Mouse (Mus musculus): ENCODE measurements around the gene Gfy. TPM values are rescaled to one million over a fixed set of nuclear protein-coding genes. Genes with fewer than 3 reads are reported as not detected.

Gfy gene
- polyA plus RNA-seq, 1 experiment = not detected

DNA sequence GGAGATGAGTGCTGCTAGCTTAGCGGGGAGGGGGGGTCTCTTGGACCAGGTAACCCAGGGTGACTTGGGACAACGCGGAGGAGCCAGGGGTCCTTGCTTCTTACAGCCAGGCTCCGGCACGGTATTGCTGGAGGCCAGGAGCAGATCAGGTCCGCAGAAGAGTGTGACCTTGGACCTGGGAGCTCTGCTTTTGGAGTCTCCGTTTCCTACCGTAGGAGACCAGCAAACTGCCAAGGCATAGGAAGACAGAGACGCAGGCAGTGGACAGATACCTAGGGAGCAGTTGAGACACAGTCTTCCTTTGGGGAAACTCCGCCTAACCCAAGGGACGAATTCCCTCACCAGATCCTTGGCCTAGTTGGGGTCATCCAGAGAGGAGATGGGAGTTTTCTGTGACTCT lies 13.7 kb downstream of the Gfy start:
- 68% methylated on average over 11 of the region's 11 CpGs for WGBS
- H3K27ac ChIP-seq (ENCODE audit: insufficient read depth, low read depth, low read length) = no peak overlapping the region
- TF ChIP-seq CTCF (IDR thresholded peaks at IDR 0.05; ENCODE audit: insufficient read depth, low read depth, low read length) (no peak), POLR2A (IDR thresholded peaks at IDR 0.05; ENCODE audit: insufficient read depth, low read depth, low read length) (no peak)
- H3K4me1 ChIP-seq (ENCODE audit: control insufficient read depth, insufficient read depth, low read length) = peaks cover 12% of the 10 kb centered on the region
- peak overlapping the region; percentile 15; the same call in 1 of the 2 replicates for H3K4me3 ChIP-seq (ENCODE audit: insufficient read depth, low read depth, low read length)

DNA sequence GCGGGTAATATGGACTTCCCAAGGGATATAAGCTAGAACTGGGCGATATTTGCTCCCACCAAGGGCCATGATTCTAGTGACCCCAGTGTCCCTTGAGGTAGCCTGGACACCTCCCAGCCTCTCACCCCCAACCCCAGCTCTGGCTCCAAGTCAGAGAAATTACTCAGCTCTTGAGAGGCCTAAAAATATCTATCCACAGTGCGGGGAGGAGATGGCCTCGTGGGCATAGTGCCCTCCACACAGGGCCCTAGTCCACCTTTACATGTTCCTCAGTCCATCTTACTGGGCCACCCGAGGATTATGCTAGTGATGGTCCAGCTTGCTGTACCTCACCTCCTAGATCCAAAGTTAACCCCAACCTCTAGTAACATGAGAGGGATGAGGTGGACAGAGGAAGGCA lies 14.5 kb downstream of the Gfy start:
- WGBS = 68% methylated on average over 5 of the region's 5 CpGs
- no peak for TF ChIP-seq POLR2A (IDR thresholded peaks at IDR 0.05; ENCODE audit: insufficient read depth, low read depth, low read length)
- TF ChIP-seq CTCF (IDR thresholded peaks at IDR 0.05; ENCODE audit: insufficient read depth, low read depth, low read length) = no peak
- Histone ChIP-seq H3K4me1 (ENCODE audit: control insufficient read depth, insufficient read depth, low read length) (peaks cover 12% of the 10 kb centered on the region), H3K27ac (ENCODE audit: insufficient read depth, low read depth, low read length) (no peak overlapping the region), H3K4me3 (ENCODE audit: insufficient read depth, low read depth, low read length) (no peak overlapping the region)

DNA sequence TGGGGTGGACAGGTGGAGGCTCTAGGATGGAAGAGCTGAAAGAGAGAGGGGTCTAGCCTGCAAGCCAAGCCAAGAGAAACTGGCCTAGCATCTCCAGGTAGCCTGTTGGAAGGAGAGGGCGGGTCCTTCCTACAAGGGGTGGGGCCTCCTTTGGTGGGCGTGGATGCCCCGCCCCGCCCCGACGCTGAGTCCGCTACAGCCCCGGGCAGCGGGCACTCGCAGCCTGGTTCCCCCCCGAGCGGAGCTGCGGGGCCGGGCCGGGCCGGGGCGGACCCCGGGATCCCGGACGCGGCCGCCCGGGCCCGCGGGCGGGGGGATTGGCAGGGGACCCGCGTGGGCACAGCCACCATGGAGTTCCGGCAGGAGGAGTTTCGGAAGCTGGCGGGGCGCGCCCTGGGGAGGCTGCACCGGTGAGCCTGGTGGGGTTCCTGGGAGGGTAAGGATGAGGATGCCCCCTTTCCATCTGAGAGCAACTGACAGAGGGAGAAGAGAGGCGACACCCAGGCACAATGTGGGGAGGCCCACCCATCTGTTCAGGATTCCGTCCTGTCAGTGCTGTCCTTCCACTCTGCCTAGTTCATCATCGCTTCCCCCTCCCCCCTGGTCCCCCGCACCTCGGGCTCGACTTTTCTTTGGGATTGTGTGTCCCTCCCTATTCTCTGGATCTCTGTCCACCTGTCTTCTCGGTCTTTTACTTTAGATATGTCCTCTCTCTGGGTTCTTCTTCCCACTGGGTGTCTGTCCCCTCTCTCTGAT lies 15.5 kb downstream of the Gfy start, which contains the start of gene Slc17a7:
TSS of gene Slc17a7 (plus strand) at position 215 of the 756 bp plus-strand sequence.
- Histone ChIP-seq H3K27ac (ENCODE audit: insufficient read depth, low read depth, low read length) (no peak within 1 kb of the TSS), H3K4me1 (ENCODE audit: control insufficient read depth, insufficient read depth, low read length) (peaks cover 12% of the 10 kb centered on the region), H3K4me3 (ENCODE audit: insufficient read depth, low read depth, low read length) (peak within 1 kb of the TSS; percentile 28)
- TF ChIP-seq POLR2A (IDR thresholded peaks at IDR 0.05; ENCODE audit: insufficient read depth, low read depth, low read length) (no peak), CTCF (IDR thresholded peaks at IDR 0.05; ENCODE audit: insufficient read depth, low read depth, low read length) (no peak)
- 2% methylated on average over 41 of the region's 41 CpGs for WGBS

DNA sequence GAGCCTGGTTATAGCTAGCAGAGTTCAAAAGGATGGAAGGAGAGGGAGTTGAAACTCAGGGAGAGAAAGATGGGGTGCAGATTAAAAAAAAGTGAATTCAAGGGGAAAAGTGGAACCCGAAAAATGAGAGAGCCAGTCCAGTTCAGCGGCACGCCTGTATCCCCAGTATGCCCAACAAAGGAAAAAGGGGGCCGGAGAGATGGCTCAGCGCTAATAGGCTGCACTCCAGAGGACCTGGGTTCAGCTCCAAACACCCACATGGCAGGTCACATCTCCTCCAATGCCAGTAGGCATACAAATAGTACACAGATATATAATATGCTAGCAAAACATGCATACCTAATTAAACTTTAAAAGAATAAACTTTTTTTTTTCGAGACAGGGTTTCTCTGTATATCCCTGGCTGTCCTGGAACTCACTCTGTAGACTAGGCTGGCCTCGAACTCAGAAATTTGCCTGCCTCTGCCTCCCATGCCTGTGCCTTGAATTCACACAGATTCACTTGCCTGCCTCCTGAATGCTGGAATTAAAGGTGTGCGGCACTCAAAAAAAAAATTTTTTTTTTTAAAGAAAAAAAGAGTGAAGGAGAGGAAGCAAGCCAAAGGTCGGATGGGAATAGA lies 16.3 kb downstream of the Gfy start:
- H3K27ac ChIP-seq (ENCODE audit: insufficient read depth, low read depth, low read length) = no peak overlapping the region
- peaks cover 7% of the 10 kb centered on the region for H3K4me1 ChIP-seq (ENCODE audit: control insufficient read depth, insufficient read depth, low read length)
- TF ChIP-seq POLR2A (IDR thresholded peaks at IDR 0.05; ENCODE audit: insufficient read depth, low read depth, low read length) (no peak), CTCF (IDR thresholded peaks at IDR 0.05; ENCODE audit: insufficient read depth, low read depth, low read length) (no peak)
- WGBS = 72% methylated on average over 9 of the region's 9 CpGs
- no peak overlapping the region for H3K4me3 ChIP-seq (ENCODE audit: insufficient read depth, low read depth, low read length)

DNA sequence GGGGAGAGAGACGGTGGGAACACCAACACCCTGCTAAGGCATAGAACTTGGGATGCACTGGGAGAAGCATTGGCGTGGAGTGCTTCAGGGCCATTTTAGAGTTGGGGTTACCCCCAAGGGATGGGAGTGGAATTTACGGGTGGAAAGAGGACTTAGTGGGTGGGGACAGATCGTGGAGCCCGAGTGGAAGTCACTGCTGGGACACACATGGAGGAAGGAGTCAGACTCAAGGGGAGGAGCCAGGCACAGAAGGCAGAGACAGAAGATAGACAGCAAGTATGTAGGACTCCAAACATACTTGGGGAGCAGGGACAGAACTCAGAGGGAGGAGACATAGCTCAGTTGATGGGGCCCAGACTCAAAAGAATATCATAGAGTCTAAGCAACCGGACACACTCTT lies 16.8 kb downstream of the Gfy start:
- 26% methylated on average over 6 of the region's 6 CpGs for WGBS
- Histone ChIP-seq H3K27ac (ENCODE audit: insufficient read depth, low read depth, low read length) (no peak overlapping the region), H3K4me3 (ENCODE audit: insufficient read depth, low read depth, low read length) (peak overlapping the region; percentile 46), H3K4me1 (ENCODE audit: control insufficient read depth, insufficient read depth, low read length) (peaks cover 7% of the 10 kb centered on the region)
- TF ChIP-seq POLR2A (IDR thresholded peaks at IDR 0.05; ENCODE audit: insufficient read depth, low read depth, low read length) (no peak), CTCF (IDR thresholded peaks at IDR 0.05; ENCODE audit: insufficient read depth, low read depth, low read length) (no peak)

DNA sequence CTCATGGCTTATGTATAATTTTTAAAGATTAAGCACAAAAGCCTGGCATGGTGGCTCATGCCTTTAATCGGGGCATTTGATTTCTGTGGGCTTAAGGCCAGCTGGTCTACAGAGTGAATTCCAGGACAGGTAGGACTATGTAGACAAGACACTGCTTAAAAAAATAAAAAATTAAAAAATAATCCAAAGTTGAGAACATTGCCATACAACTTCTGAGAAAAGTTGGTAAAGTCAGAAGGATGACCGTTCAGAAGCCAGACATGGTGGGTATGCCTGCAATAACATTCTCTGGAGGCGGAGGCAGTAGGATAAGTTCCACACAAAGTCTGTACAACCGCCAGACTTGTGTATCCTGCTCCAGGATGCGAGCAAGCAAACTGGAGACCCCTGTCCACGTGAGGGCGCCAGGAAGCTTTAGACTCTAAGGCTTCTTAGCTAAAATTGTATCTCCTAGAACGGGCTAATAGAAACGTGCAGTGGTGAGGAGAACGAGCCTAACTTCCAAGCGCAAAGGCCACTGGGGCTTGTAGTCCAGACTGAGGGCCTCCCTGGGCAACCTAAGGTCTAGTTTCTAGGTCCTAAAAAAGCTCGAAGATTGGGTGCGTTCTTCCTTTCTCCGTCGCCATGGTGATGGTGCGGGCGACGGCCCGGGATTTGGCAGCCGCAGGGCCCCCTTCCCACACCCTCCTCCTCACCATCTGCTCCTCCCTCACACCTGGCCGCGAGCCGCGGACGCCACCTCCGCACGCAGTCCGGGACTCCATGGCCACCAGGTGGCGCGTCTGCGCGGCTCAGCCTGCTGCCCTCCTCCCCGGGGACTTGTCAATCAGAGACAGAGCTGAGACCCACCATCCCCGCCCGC lies 17.5 kb downstream of the Gfy start:
- H3K27ac ChIP-seq (ENCODE audit: insufficient read depth, low read depth, low read length) = no peak overlapping the region
- 3% methylated on average over 35 of the region's 35 CpGs for WGBS
- TF ChIP-seq POLR2A (IDR thresholded peaks at IDR 0.05; ENCODE audit: insufficient read depth, low read depth, low read length) (0 out of 2 replicates have a peak, but pooled peaks have one; percentile 13), CTCF (IDR thresholded peaks at IDR 0.05; ENCODE audit: insufficient read depth, low read depth, low read length) (peak; percentile 88)
- peaks cover 7% of the 10 kb centered on the region for H3K4me1 ChIP-seq (ENCODE audit: control insufficient read depth, insufficient read depth, low read length)
- peak overlapping the region; percentile 46 for H3K4me3 ChIP-seq (ENCODE audit: insufficient read depth, low read depth, low read length)

DNA sequence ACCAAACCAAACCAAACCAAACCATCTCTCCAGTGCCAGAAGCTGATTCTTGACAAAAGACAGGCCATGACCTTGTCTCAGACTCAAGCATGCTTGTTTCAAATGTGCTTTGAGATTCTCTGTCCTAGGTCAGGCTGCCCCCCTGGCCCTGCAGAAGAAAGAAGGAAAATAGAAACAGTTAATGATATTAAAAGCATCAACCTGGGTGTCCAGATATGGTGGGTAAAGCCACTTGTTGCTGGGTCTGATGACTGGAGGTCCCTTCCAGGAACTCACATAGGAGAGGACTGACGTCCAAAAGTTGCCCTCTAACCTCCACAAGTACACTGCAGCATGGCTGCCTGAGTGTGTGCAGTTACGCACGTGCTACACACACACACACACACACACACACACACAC lies 18.5 kb downstream of the Gfy start:
- Histone ChIP-seq H3K27ac (ENCODE audit: insufficient read depth, low read depth, low read length) (no peak overlapping the region), H3K4me3 (ENCODE audit: insufficient read depth, low read depth, low read length) (no peak overlapping the region), H3K4me1 (ENCODE audit: control insufficient read depth, insufficient read depth, low read length) (peaks cover 7% of the 10 kb centered on the region)
- WGBS = 90% methylated on average over 3 of the region's 3 CpGs
- TF ChIP-seq CTCF (IDR thresholded peaks at IDR 0.05; ENCODE audit: insufficient read depth, low read depth, low read length) (no peak), POLR2A (IDR thresholded peaks at IDR 0.05; ENCODE audit: insufficient read depth, low read depth, low read length) (no peak)

DNA sequence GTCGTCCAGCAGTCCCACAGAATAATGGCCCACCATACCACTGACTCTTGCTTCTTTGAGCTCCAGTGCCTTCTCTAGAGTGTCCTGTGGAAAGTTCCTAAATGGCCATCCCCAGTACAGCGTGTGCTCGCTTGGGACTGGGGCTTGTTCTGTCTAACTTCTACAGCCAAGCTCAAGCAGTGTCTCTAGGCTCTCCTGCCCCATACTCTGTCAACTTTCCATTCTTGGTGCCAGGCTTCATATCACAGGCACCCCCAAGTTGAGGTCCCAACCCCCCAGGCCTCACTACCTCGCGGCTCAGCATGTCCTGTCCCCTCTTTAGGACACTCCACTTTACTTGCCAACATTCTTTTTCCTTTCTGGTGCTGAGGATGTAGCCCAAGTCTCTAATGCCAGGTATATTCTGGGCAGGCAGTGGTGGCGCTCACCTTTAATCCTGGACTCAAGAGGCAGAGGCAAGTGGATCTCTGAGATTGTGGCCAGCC lies 19.0 kb downstream of the Gfy start:
- WGBS = 95% methylated on average over 6 of the region's 6 CpGs
- no peak for TF ChIP-seq CTCF (IDR thresholded peaks at IDR 0.05; ENCODE audit: insufficient read depth, low read depth, low read length)
- TF ChIP-seq POLR2A (IDR thresholded peaks at IDR 0.05; ENCODE audit: insufficient read depth, low read depth, low read length) = no peak
- Histone ChIP-seq H3K27ac (ENCODE audit: insufficient read depth, low read depth, low read length) (no peak overlapping the region), H3K4me1 (ENCODE audit: control insufficient read depth, insufficient read depth, low read length) (peaks cover 7% of the 10 kb centered on the region), H3K4me3 (ENCODE audit: insufficient read depth, low read depth, low read length) (no peak overlapping the region)
